Mouse (Mus musculus) hindbrain, embryonic 16.5 days (tissue): ENCODE measurements around the gene Abca12. TPM values are rescaled to one million over a fixed set of nuclear protein-coding genes. Genes with fewer than 3 reads are reported as not detected.

Experiments
- ATAC-seq: fragments of 200-750 bp; cut with Nextera tagmentation; 2 replicates; pipeline ENCODE4 v1.8.0; 2017; ENCODE audit warnings: moderate TSS enrichment, moderate library complexity
- H3K27ac ChIP-seq: fragments of 300-500 bp; sonication (generic); 2 replicates; pipeline ENCODE4 v1.5.1; 2014; ENCODE audit warnings: low read depth, mild to moderate bottlenecking, control low read depth, low read length, moderate library complexity
- H3K27me3 ChIP-seq: fragments of 300-500 bp; sonication (generic); replicated peaks from 2 replicates; pipeline ENCODE4 v1.6.1; 2014; ENCODE audit warnings: low read length; ENCODE audit not compliant: control insufficient read depth, insufficient read depth
- H3K36me3 ChIP-seq: fragments of 300-500 bp; sonication (generic); 2 replicates; pipeline ENCODE4 v1.6.1; 2014; ENCODE audit warnings: mild to moderate bottlenecking, low read length, moderate library complexity, mixed read lengths; ENCODE audit not compliant: control insufficient read depth, insufficient read depth
- H3K4me1 ChIP-seq: fragments of 300-500 bp; sonication (generic); 2 replicates; pipeline ENCODE4 v1.6.1; 2014; ENCODE audit warnings: low read depth, low read length; ENCODE audit not compliant: control insufficient read depth, insufficient read depth
- H3K4me2 ChIP-seq: fragments of 300-500 bp; sonication (generic); 2 replicates; pipeline ENCODE4 v1.6.1; 2014; ENCODE audit warnings: mild to moderate bottlenecking, low read length, control low read depth, moderate library complexity
- H3K4me3 ChIP-seq: fragments of 300-500 bp; sonication (generic); 2 replicates; pipeline ENCODE4 v1.5.1; 2014; ENCODE audit warnings: mild to moderate bottlenecking, low read length, control low read depth, moderate library complexity
- H3K9ac ChIP-seq: fragments of 300-500 bp; sonication (generic); 2 replicates; pipeline ENCODE4 v1.6.1; 2014; ENCODE audit warnings: low read depth, mild to moderate bottlenecking, control low read depth, low read length, moderate library complexity
- H3K9me3 ChIP-seq: fragments of 300-500 bp; sonication (generic); 2 replicates; pipeline ENCODE4 v1.6.1; 2014; ENCODE audit warnings: mild to moderate bottlenecking, low read length, moderate library complexity; ENCODE audit not compliant: control insufficient read depth
- WGBS: fragments of 180-500 bp; shearing (Covaris S2); extraction: QIAGEN DNeasy Blood & Tissue Kit; methylation state at CpG from one replicate; pipeline ENCODE4 v1.1.7; 2014; 5-methylcytosine and 5-hydroxymethylcytosine counted together
- polyA plus RNA-seq: library from polyadenylated mRNA; unstranded; fragments of >200 nt; fragmentation: Nextera tagmentation; extraction: Ambion mirVana; gene quantifications from 2 replicates; pipeline ENCODE4 v1.2.1, GENCODE M21; 2015

Abca12 gene
- polyA plus RNA-seq, 1 experiment from 2014 or later, result 0.04 TPM

- 39% methylated on average over 3 of the region's 3 CpGs for WGBS
- Histone ChIP-seq H3K4me3 (no peak overlapping the region), H3K9ac (no peak overlapping the region), H3K27me3 (no peaks in the 10 kb centered on the region), H3K36me3 (no peaks in the 10 kb centered on the region), H3K27ac (no peak overlapping the region), H3K4me1 (0 out of 2 replicates have a peak, but pooled peaks cover 3% of the 10 kb centered on the region), H3K4me2 (no peak overlapping the region), H3K9me3 (no peaks in the 10 kb centered on the region)
- no peak for ATAC-seq
Observed at GRCm38 (mm10) chr1:71342861-71343554, 71.7 kb downstream of the Abca12 start.

GRCm38 (mm10) chr1:71342261-71342594 lies 72.5 kb downstream of the Abca12 start:
- no peaks in the 10 kb centered on the region for H3K36me3 ChIP-seq
- no peak; the same call in 1 of the 2 replicates for ATAC-seq
- H3K4me1 ChIP-seq, result 0 out of 2 replicates have a peak, but pooled peaks cover 3% of the 10 kb centered on the region
- H3K27ac ChIP-seq, result no peak overlapping the region
- no peak overlapping the region for H3K9ac ChIP-seq
- no peak overlapping the region for H3K4me3 ChIP-seq
- H3K9me3 ChIP-seq, result no peaks in the 10 kb centered on the region
- WGBS, result 49% methylated on average over 4 of the region's 4 CpGs
- no peak overlapping the region for H3K4me2 ChIP-seq
- H3K27me3 ChIP-seq, result no peaks in the 10 kb centered on the region

- no peak for ATAC-seq
- Histone ChIP-seq H3K4me1 (0 out of 2 replicates have a peak, but pooled peaks cover 3% of the 10 kb centered on the region), H3K4me2 (no peak overlapping the region), H3K9ac (no peak overlapping the region), H3K4me3 (no peak overlapping the region), H3K27me3 (no peaks in the 10 kb centered on the region), H3K27ac (no peak overlapping the region), H3K9me3 (no peaks in the 10 kb centered on the region), H3K36me3 (no peaks in the 10 kb centered on the region)
- WGBS, result 43% methylated on average over 7 of the region's 7 CpGs
Observed at GRCm38 (mm10) chr1:71341370-71342260, 73.1 kb downstream of the Abca12 start.

GRCm38 (mm10) chr1:71338548-71339340 lies 76.0 kb downstream of the Abca12 start:
- ATAC-seq, result no peak
- Histone ChIP-seq H3K36me3 (no peaks in the 10 kb centered on the region), H3K27ac (no peak overlapping the region), H3K9me3 (no peaks in the 10 kb centered on the region), H3K9ac (no peak overlapping the region), H3K4me2 (no peak overlapping the region), H3K4me1 (0 out of 2 replicates have a peak, but pooled peaks cover 3% of the 10 kb centered on the region), H3K27me3 (no peaks in the 10 kb centered on the region), H3K4me3 (no peak overlapping the region)
- WGBS, result 82% methylated on average over 4 of the region's 4 CpGs

- H3K36me3 ChIP-seq, result no peaks in the 10 kb centered on the region
- WGBS, result 88% methylated on average over 3 of the region's 3 CpGs
- no peak overlapping the region for H3K4me2 ChIP-seq
- ATAC-seq, result no peak
- no peak overlapping the region for H3K27ac ChIP-seq
- H3K9ac ChIP-seq, result no peak overlapping the region
- no peak overlapping the region for H3K4me3 ChIP-seq
- H3K27me3 ChIP-seq, result no peaks in the 10 kb centered on the region
- H3K9me3 ChIP-seq, result no peaks in the 10 kb centered on the region
- no peaks in the 10 kb centered on the region for H3K4me1 ChIP-seq
Observed at GRCm38 (mm10) chr1:71330349-71330748, 84.4 kb downstream of the Abca12 start.

- H3K27ac ChIP-seq, result no peak overlapping the region
- no peak for ATAC-seq
- no peak overlapping the region for H3K9ac ChIP-seq
- no peaks in the 10 kb centered on the region for H3K27me3 ChIP-seq
- H3K4me1 ChIP-seq, result no peaks in the 10 kb centered on the region
- H3K4me3 ChIP-seq, result no peak overlapping the region
- no peaks in the 10 kb centered on the region for H3K36me3 ChIP-seq
- 96% methylated on average over 4 of the region's 4 CpGs for WGBS
- no peak overlapping the region for H3K4me2 ChIP-seq
- no peaks in the 10 kb centered on the region for H3K9me3 ChIP-seq
Observed at GRCm38 (mm10) chr1:71312171-71312570, 102.5 kb downstream of the Abca12 start.

- H3K27me3 ChIP-seq, result no peaks in the 10 kb centered on the region
- no peak for ATAC-seq
- 90% methylated on average over 6 of the region's 6 CpGs for WGBS
Observed at GRCm38 (mm10) chr1:71310614-71311013, 104.1 kb downstream of the Abca12 start.

GRCm38 (mm10) chr1:71307362-71307761 lies 107.3 kb downstream of the Abca12 start:
- Histone ChIP-seq H3K36me3 (no peaks in the 10 kb centered on the region), H3K27ac (no peak overlapping the region), H3K4me2 (no peak overlapping the region), H3K9ac (no peak overlapping the region), H3K4me1 (no peaks in the 10 kb centered on the region), H3K9me3 (no peaks in the 10 kb centered on the region), H3K4me3 (no peak overlapping the region), H3K27me3 (no peaks in the 10 kb centered on the region)
- ATAC-seq, result no peak
- 58% methylated on average over 2 of the region's 2 CpGs for WGBS

More at GRCm38 (mm10) chr1:71310614-71311013, 104.1 kb downstream of the Abca12 start:
- no peaks in the 10 kb centered on the region for H3K4me1 ChIP-seq
- no peak overlapping the region for H3K27ac ChIP-seq
- no peaks in the 10 kb centered on the region for H3K36me3 ChIP-seq
- H3K4me3 ChIP-seq, result no peak overlapping the region
- no peak overlapping the region for H3K4me2 ChIP-seq
- no peaks in the 10 kb centered on the region for H3K9me3 ChIP-seq
- no peak overlapping the region for H3K9ac ChIP-seq

GRCm38 (mm10) chr1:71306196-71306595 lies 108.5 kb downstream of the Abca12 start:
- no peak for ATAC-seq
- Histone ChIP-seq H3K4me3 (no peak overlapping the region), H3K4me2 (no peak overlapping the region), H3K27me3 (no peaks in the 10 kb centered on the region), H3K9ac (no peak overlapping the region), H3K9me3 (no peaks in the 10 kb centered on the region), H3K36me3 (no peaks in the 10 kb centered on the region), H3K27ac (no peak overlapping the region), H3K4me1 (no peaks in the 10 kb centered on the region)
- 38% methylated on average over 3 of the region's 3 CpGs for WGBS
